Mouse (Mus musculus): ENCODE data around the gene Syt5.

The Syt5 gene

DNA sequence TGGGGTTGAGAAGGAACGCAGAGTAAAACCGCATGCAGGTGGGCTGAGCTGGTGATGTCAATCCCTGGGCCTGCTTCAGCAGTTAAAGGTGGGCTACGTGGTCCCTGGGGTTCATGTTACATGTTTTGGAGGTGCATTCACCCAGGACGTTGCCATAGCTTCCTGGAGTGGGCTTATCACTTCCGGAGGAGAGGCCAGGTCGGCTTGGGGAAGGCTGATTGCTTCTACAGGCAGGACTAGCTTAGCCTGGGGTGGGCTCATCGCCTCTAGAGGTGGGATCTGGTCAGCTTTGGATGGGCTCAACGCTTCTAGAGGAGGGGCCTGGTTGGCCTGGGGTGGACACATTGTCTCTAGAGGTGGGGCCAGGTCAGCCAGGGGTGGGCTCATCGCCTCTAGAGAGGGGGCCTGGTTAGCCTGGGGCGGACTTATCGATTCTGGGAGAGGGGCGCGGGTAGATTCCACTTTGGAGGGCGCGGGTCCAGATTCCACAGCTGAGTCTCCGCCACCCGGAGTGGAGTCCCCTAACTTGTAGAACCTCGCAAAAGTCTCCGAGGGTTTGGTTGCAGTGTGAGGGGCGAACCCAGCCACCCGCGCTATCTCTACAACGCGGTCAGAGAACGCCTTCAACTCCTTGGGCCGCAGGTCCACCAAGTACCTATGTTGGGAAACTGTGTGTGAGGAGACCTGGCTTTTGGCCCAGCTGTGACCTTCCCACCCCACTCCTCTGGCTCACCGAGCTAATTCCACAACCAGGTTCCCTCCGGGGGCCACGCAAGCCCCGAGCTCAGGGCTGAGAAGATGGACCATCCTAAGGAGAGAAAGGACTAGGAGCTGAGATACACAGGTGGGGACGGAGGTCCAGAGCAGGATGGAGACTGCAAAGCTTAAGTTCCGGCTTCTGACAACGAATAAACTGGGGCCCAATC is 23.9 kb downstream of the Syt5 start:
- no peak for DNase-seq (ENCODE audit: extremely low spot score, low read depth, low spot score)

DNA sequence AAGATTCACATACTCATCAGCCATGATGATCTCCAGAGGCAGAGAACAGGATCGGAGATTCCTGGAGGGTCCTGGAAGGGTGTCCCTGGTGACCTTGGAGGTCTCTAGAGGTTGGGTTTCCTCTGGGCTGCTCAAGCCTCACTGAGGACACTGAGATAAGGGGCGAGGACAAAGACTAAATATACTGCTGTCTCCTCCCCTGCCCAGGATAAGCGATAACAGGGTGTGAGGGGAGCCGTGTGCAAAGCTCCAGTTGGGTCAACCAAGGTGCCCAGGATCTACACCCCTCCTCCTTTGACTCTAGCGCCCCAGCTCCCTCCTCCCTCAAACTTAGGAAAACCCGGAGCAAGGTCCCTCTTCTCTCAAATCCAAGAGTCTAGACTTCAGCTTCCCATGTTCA is 25.0 kb downstream of the Syt5 start:
- DNase-seq (ENCODE audit: extremely low spot score, low read depth, low spot score): no peak

DNA sequence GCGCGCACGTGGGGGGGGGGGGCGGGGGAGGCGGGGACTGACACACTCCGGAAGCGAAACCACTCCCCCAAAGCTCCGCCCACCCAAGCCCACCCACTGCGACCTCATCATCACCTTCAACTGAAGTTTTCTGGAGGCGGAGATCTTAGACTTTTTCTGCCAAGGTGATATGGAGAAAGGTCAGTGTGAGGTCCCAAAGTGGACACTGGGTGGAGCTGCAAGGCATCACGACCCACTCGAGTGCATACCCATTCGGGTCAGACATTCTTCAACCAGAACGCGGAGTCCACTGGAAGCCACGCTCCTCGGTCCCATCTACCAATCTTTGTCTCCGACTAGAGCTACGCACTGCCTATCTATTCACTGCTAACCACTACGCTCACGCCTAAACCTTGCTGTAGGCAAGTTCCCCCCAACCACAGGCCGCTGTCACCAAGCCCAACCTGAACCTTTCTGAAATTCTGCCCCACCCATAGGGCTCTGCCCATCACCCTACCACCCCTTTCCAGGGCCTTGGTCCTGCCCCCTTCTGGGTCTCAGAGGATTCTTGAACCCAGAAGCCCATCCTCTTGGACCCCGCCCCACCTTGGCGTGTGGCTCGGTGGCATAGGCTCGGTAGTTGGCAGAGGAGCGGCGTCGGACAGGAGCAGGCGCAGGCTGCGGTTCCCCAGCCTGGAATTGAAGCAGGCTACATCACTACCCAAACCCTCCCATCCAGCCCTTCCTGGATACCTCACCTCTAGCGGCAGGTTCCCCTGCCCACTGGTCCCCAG is 25.9 kb downstream of the Syt5 start:
- no peak for DNase-seq (ENCODE audit: extremely low spot score, low read depth, low spot score)

DNA sequence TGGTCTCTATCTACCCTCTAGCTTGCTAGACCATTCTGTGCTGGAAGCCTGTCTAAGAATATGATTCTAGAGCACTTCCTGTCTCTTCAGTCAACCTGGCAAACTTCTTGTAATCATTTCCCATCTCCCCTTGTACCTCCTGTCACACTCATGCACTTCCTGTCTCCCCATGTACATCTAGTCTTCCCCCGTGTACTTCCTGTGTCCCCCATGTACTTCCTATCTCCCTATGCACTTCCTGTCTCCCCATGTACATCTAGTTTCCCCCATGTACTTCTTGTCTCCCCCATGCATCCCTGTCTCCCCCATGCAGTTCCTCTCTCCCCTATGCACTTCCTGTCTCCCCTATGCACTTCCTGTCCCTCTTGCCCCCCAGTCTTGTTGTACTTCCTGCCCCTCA is 28.9 kb downstream of the Syt5 start:
- DNase-seq (ENCODE audit: extremely low spot score, low read depth, low spot score): no peak

DNA sequence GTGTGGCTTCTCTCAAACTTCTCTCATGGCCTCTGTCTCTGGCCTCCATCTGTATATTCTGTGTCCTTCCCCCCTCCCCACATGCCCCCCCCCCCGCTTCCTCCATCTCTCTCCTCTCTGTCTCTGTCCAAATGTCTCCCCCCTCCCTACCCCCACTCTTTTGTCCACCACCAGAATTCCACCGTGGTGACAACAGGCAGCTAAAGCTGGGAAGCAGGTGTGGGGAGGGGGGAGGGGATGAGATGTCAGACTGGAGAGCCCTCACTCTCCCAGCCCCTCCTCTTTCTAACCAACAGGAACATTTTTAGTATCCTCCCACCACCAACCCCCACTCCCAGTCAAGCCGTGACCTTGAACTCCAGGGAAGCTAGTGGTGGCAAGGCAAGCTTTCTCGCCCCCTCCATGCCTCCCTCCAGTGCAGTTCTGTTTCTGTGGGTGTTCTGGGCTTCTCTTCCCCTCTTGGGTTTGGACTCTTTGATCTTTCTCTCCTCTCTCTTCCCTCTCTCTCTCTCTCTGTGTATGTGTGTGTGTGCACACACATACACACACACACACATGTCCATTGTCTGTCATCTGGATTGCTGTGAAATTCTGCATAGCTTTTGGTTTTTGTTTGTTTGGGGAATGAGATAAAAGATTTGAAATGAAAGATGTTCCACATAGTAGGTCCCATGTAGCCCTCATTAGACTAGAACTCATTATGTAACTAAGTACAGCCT is 30.9 kb downstream of the Syt5 start, which contains the start of gene Tnnt1:
Gene Tnnt1 (minus strand): TSS at position 51 of the 719 bp plus-strand sequence.
- DNase-seq (ENCODE audit: extremely low spot score, low read depth, low spot score): no peak

DNA sequence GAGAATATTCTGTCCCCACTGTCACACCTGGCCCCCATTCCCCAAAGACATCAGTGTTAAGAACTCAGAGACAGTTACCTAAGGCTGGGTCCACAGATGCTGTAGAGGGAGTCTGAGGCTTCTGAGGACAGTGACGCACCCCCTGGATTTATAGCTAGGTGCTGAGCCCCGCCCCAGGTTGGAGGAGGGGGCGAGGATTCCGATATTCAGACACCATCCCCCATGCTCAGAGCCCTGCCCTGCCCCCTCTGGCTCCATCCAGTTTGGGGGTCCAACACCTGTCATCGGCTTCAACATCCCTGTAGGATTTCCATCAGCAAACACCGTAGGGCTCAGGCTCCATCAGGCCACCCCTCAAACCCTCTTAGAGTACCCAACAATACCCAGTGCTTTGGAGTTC is 31.5 kb downstream of the Syt5 start:
- no peak for DNase-seq (ENCODE audit: extremely low spot score, low read depth, low spot score)

DNA sequence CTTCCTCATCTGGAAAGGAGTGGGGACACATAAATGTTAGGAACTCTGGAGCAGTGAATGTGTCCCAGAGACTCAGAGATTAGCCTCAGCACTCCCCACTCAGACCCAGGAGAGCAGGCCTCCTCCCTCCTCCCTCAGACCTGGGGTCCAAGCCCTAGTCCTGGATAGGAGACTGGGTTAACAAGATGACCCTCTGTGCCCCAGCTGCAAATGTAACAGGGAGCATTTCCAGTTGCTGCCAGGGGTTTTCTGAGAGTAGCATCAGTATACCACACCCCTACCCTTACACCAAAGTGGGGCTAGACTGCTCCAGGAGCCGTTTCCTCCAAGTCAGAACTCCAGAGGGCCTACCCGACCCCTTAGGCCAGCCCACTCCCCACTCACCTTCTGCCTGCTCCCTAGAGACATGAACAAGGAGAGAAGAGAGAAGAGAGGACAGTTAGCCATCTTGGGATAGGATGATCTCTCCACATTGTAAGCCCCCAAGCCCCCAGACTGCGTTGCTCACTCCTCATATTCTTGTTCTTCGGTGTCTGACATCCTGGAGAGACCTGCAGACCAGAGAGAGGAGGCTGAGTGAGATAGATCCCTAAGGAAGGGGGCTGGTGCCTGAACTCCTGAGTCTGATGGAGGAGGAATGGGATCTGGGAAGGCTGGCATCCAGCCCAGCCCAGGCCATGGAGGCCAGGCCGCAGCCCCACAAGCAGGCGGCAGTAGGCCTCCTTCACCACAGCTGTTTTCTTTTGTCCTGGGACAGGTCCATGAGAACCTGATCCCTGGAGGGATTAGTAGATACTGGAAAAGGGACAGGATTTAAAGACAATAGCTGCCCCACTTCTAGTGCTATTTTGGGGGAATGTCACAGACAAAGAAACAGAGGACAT is 33.3 kb downstream of the Syt5 start:
- DNase-seq (ENCODE audit: extremely low spot score, low read depth, low spot score): no peak

DNA sequence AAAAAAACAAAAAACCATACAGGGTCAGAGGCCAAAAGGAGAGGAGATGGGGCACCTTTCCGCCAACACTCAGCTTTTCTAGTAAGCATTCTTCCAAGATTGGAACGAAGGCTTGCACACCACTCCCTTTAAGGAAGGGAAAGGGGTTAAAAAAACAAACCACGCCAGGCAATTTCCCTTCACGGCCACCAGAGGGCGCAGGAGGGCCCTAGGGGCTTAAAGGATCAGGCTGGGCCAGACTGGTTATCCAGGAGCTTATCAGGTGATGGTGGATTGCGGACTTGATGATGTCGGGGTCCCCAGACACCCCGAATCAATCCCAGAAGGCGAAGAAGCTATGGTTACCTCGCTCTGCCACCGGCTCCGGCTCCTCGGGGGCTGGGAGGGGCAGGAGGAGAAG is 34.1 kb downstream of the Syt5 start:
- no peak for DNase-seq (ENCODE audit: extremely low spot score, low read depth, low spot score)

DNA sequence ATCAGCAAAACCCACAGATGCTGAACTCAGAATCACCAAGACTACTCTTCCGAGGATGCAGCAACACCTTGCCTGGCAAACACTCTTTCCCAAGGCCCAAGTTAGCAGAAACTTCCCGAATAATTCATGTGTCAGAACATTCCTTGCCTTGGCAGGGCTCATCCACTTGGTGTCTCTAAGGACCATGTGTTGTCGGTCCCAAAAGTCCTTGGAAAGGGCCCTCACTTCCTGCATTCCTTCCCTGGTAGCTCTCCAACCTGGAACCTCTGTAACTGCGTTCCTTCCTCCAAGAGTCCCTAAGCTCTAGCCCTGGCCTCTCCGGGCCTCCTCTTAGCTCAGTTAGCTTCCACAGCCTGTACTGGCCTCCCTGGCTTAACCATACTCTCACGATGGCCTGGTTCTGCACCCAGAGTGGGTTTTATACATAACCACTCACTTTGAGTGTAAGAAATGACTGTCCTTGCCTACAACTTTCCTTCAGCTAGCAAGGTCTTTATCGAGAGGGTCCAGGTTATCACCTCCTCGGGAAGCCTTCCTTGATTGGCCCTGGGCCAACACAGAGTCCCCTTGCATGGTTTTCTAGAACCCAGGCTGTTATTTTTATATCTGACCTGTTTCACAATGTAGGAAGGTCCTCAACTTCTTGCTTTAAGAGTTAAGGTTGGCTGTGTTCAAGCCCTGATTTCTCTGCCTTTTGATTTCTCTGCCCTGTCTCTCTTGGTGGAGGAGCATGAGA is 35.7 kb downstream of the Syt5 start:
- no peak for DNase-seq (ENCODE audit: extremely low spot score, low read depth, low spot score)

DNA sequence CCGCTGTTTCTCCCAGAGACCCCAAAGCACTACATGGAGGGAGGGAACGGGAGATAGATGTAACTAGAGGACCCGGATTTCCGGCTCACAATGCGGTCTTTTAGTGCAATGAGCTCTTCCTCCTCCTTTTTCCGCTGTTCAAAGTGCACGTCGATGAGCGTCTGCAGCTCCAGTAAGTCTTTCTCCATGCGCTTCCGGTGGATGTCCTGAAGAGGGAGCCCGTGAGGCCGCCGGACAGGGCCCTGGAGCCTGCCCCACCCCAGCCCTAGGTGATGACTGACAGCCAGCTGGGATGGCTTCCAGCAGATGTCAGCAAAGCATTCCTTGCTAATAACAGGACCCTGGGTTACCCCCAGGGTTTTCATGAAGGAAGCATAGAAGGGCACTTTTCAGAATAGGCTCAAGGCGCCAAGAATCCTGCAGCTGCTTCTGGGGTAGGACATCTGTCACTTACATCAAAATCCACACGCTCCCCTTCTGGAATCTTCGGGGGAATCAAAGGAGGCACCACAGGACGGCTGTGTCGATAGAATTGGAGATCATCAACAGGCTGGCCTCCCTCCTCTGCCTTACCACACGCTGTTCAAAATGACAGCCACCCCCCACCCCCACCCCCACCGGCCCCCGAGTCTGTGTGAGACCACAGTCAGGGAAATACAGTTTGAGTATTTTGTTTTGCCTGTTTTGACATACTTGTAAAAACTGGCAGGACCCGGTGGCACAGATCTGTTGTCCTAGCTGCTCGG is 37.3 kb downstream of the Syt5 start:
- no peak for DNase-seq (ENCODE audit: extremely low spot score, low read depth, low spot score)

DNA sequence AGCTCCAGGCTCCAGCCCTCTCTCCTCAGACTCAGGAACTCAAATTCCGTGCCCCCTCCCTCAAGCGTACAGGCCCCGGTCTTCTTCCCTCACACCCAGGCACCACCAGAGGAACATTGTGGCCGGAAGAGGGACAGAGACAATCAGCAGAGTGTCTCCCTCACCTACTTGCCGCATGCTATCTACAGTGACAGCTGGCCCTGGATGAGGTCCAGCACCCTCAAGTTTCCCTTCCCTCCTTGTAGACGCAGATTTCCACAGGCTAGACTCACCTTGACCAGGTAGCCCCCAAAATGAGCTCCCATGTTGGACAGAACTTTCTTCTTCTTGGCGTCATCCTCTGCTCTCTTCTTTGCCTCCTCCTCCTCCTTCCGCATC is 38.6 kb downstream of the Syt5 start:
- no peak for DNase-seq (ENCODE audit: extremely low spot score, low read depth, low spot score)

DNA sequence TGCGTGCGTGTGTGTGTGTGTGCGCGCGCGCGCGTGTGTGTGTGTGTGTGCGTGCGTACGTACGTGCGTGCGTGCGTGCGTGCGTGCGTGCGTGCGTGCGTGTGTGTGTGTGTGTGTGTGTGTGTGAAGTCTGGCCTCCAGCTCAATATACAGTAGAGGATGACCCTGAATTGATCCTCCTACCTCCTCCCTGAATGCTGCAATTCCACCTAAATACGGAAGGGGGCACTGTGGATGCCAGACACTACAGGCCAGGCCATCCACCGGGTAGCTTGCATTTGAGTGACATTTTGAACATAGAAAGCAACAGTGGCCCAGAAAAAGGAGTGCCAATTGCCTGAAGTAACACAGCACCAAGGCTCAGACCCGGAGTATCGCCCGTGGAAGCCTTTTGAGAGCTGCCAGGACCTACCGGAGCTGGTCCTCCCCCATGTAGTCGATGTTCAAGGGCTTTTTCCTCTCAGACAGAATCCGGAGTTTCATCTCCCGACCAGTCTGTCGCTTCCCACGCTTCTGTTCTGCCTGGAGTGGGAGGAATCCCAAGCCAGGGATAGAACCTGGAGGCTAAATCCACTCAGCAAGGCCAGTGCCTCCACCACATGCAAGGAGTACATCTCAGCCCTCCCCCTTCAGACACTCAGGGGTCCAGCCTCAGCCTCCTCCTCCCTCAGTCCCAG is 39.1 kb downstream of the Syt5 start:
- DNase-seq (ENCODE audit: extremely low spot score, low read depth, low spot score): no peak

DNA sequence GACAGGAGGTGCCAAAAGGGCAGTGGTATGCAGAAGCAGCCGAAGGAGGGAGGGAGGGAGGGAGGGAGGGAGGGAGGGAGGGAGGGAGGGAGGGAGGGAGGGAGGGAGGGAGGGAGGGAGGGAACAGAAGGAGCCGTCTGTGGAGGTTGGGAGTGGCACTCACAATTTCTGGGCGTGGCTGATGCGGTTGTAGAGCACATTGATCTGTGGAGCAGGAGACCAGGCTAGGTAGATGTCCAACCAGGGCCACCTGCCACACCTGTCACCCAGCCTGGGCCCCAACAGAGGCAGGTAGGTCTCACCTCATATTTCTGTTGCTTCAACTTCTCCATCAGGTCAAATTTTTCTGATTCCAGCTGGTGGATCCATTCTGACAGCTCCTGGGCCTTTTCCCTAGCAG is 40.1 kb downstream of the Syt5 start:
- no peak for DNase-seq (ENCODE audit: extremely low spot score, low read depth, low spot score)

DNA sequence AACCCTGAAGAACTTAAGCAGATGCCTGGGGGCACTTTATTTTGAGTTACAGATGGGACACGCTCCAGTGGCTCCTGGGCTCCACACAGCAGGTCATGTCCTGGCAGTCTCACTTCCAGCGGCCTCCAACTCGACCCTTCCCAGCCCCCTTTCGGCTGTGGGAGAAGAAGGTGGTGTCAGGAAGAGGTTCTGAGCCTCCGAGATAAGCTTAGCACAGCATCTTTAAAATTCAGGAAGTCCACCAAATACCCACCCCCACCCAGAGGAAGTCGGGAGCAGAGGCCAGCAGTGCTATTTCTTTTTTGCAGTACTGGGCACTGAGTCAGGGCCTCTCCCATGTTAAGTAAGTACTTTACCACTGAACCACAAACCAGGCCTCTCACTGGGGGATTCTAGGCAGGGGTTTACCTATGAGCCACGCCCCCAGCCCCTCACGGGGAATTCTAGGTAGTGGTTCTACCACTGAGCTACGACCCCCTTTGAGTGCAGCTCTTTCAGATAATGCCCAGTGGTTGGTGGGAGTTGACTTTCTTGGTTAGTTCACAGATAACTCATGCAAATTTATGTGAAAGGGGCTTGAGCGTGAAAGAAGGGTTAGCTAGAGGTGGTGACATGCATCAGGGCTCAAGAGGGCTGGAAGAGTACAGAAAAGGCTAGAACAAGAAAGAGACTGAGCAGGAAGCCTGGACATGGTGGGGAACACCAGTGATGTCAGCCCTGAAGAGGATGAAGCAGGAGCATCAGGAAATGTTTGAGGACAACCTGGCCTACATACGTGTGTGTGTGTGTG is 42.5 kb downstream of the Syt5 start:
- DNase-seq (ENCODE audit: extremely low spot score, low read depth, low spot score): no peak

DNA sequence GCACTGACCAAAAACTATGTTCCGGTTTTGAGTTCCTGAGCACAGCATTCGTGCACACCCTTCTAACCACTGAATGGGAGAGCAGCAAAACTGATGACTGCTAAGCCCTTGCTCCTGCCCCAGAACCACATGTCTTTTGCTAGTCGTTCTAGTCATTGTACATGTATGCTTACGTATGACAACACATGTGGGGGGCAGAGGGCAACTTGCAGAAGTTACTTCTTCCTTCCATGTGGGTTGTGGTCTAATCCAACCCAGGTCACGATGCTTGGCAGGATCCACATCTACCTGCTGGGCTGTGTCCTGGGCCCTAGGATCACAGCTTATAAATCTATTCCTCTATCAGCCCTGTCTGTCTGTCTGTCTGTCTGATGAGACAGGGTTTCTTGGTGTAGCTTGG is 43.5 kb downstream of the Syt5 start:
- DNase-seq (ENCODE audit: extremely low spot score, low read depth, low spot score): no peak

DNA sequence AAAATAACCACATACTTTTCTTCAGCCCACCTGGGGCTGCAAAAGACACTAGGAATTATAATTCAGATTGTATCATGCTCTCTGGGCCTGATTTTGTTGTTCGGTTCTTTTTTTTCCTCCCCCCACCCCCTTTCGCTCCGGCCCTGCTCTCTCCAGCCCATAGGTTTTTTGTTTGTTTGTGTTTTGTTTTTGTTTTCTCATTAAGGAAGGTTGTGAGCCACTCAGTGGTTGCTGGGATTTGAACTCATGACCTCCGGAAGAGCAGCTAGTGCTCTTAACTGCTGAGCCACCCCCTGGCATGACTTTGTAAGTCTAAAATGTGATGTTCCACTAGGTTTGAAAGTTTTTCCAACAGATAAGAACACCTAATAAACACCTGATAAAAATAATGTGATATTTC is 44.2 kb downstream of the Syt5 start:
- no peak for DNase-seq (ENCODE audit: extremely low spot score, low read depth, low spot score)

DNA sequence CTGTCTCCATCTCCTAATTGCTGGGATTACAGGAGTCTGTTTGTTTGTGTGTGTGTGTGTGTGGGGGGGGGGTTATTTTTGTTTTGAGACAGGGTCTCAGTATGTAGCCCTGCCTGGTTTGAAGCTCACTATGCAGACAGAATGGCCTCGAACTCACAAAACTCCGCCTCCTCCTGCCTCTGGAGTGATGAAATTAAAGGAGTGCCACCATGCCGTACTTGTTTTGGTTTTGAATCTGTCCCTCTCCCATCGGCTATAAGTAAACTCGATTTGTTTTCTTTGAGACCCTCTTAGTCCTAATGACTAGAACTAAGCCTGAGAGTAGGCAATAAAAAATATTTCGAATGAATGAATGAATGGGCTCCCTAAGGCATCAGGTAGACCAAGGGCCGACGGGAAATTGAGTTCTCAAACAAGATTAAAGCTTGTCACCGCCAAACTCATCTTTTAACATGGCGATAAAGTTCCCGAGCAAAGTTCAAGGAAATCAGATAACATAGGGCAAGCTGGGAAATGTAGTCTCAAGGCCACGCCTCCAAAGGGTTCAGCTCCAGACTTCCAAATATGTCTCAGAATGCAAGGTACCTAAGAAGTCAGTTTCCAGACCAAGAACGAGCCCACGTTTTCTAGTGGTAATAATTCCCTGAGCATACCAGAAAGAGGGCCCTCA is 44.8 kb downstream of the Syt5 start:
- DNase-seq (ENCODE audit: extremely low spot score, low read depth, low spot score): no peak
